In the genomic region with DNA sequence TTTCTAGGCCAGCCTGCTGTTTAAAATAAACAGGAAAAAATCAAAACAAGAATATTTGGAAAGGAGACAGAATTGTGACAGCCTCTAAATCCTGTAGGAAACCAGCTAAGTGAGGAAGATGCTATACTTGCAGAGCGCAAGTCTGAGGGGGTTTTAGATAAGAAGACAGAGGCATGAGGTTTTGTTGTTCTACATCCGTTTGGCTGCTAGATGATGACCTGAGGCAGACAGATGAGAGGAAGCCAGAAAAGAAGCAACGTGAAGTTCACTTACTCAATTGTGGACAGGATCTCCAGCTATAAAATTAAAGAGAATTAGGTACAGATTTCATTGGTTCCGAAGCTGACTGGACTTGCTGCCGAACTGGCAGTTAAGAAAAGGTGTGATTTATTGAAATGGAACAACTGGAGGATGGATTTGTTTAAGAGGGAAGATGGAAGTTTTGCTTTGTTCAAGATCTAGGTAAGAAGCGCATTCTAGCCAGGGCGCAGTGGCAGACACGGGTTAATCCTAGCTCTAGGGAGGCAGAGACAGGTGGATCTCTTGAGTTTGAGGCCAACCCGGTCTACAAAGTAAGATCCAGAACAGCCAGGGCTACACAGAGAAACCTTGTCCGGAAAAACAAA, we compare ENCODE assay signal across 8 mouse cellular contexts. TPM values are rescaled to one million over a fixed set of nuclear protein-coding genes. Genes with fewer than 3 reads are reported as not detected.
DNase-seq lines count a peak whose midpoint lies in the region; ATAC-seq and TF ChIP-seq lines count a peak whose summit lies in the region.

No protein-coding gene starts in this region.

- TF ChIP-seq CTCF in thymus, adult 2 months (IDR thresholded peaks at IDR 0.05; ENCODE audit: borderline replicate concordance, control insufficient read depth, extremely low read depth, insufficient read depth, low read length, poor library complexity): no peak

- H3K4me3 ChIP-seq in thymus, adult 2 months (ENCODE audit: control insufficient read depth, insufficient read depth, low read length): peak overlapping the region; percentile 82
- peak overlapping the region; percentile 76 for H3K4me3 ChIP-seq in limb, embryonic 14.5 days (replicated peaks; ENCODE audit: low read length)

- H3K27ac ChIP-seq in thymus, adult 2 months (ENCODE audit: control insufficient read depth, insufficient read depth, low read length): no peak overlapping the region
- no peak overlapping the region for H3K27ac ChIP-seq in limb, embryonic 14.5 days (replicated peaks; ENCODE audit: low read depth, low read length)

- H3K4me1 ChIP-seq in thymus, adult 2 months (replicated peaks; ENCODE audit: control insufficient read depth, insufficient read depth, low read length): peaks cover 17% of the 10 kb centered on the region
- peaks cover 14% of the 10 kb centered on the region for H3K4me1 ChIP-seq in limb, embryonic 14.5 days (ENCODE audit: control insufficient read depth, insufficient read depth, low read length)

- no peak for TF ChIP-seq POLR2A in thymus, adult 2 months (IDR thresholded peaks at IDR 0.05; ENCODE audit: control insufficient read depth, extremely low read depth, insufficient read depth, low read length, poor library complexity)
- TF ChIP-seq POLR2A in limb, embryonic 14.5 days (IDR thresholded peaks at IDR 0.05; ENCODE audit: borderline replicate concordance, extremely low read depth, insufficient read depth, insufficient read length): no peak

- peak; percentile 12 for DNase-seq in cerebellum, adult 11-12 months
- no peak for DNase-seq in cerebellum, adult 8-10 months
- DNase-seq in thymus, adult 2 months: peak; percentile 16
- no peak for DNase-seq in thymus, adult 18-20 months
- no peak for DNase-seq in limb, embryonic 14.5 days (ENCODE audit: low spot score)
- DNase-seq in splenic B cell, adult 2 months (ENCODE audit: low read depth, low spot score): peak; percentile 8
- DNase-seq in adrenal gland, postnatal 10 days: no peak
- no peak for DNase-seq in layer of hippocampus, adult 8-10 months (ENCODE audit: low spot score in 2 of 2)

- 5% methylated on average over 10 of the region's 10 CpGs for WGBS in thymus, adult 2 months
- 19% methylated on average over 10 of the region's 10 CpGs for WGBS in limb, embryonic 14.5 days

- H3K27me3 ChIP-seq in thymus, adult 2 months (ENCODE audit: control insufficient read depth, insufficient read depth, low read length): no peaks in the 10 kb centered on the region
- H3K27me3 ChIP-seq in limb, embryonic 14.5 days (ENCODE audit: control insufficient read depth, insufficient read depth, low read length): no peaks in the 10 kb centered on the region
- no peaks in the 10 kb centered on the region for H3K27me3 ChIP-seq in splenic B cell, adult 2 months (ENCODE audit: control insufficient read depth, insufficient read depth, low read length, poor library complexity, severe bottlenecking)

- H3K9ac ChIP-seq in limb, embryonic 14.5 days (ENCODE audit: low read depth, low read length, severe bottlenecking): peak overlapping the region; percentile 74

- peak overlapping the region; percentile 73 for H3K4me2 ChIP-seq in limb, embryonic 14.5 days (replicated peaks; ENCODE audit: low read depth, low read length, severe bottlenecking)

- no peak for ATAC-seq in limb, embryonic 14.5 days (ENCODE audit: low FRiP score, low read depth)

- no peaks in the 10 kb centered on the region for H3K9me3 ChIP-seq in limb, embryonic 14.5 days (ENCODE audit: control insufficient read depth, low read length)

- H3K36me3 ChIP-seq in thymus, adult 2 months (ENCODE audit: control insufficient read depth, insufficient read depth, low read length): peaks cover 12% of the 10 kb centered on the region
- peaks cover 29% of the 10 kb centered on the region for H3K36me3 ChIP-seq in limb, embryonic 14.5 days (ENCODE audit: control insufficient read depth, insufficient read depth, low read length)
- H3K36me3 ChIP-seq in splenic B cell, adult 2 months (ENCODE audit: control insufficient read depth, insufficient read depth, low read length, poor library complexity, severe bottlenecking): no peaks in the 10 kb centered on the region; the same call in 1 of the 2 replicates

RNA-seq across cellular contexts. Expression of gene Xpc, which starts 0.8 kb away (rescaled TPM):
- polyA plus RNA-seq in thymus, adult 2 months (2012; rRNA removed): 18.0 and 18.7 TPM in 2 replicates
- 10.1 and 11.6 TPM in 2 replicates for polyA plus RNA-seq in limb, embryonic 14.5 days (2012; rRNA removed)
- polyA plus RNA-seq in limb, embryonic 14.5 days (2014; fragmentation: Nextera tagmentation; extraction: Ambion mirVana): 14.2 and 16.7 TPM in 2 replicates
- 10 to 100 TPM; 12.1 to 14.4 TPM for total RNA-seq in adrenal gland, postnatal 10 days (2021)
- total RNA-seq in layer of hippocampus, adult 8-10 months (2022): 10 to 100 TPM; 11.7 to 16.0 (median 13.7) TPM

RNA-seq across cellular contexts. Expression of gene Lsm3, which starts 0.9 kb away (rescaled TPM):
- polyA plus RNA-seq in thymus, adult 2 months (2012; rRNA removed): 38.0 and 46.1 TPM in 2 replicates
- 105 and 137 TPM in 2 replicates for polyA plus RNA-seq in limb, embryonic 14.5 days (2012; rRNA removed)
- 229 and 253 TPM in 2 replicates for polyA plus RNA-seq in limb, embryonic 14.5 days (2014; fragmentation: Nextera tagmentation; extraction: Ambion mirVana)
- 10 to 100 TPM; 46.1 to 54.1 TPM for total RNA-seq in adrenal gland, postnatal 10 days (2021)
- total RNA-seq in layer of hippocampus, adult 8-10 months (2022): 10 to 100 TPM; 32.4 to 35.7 (median 32.9) TPM

RNA-seq across cellular contexts. Expression of gene Tmem43, which starts 41.3 kb away (rescaled TPM):
- polyA plus RNA-seq in thymus, adult 2 months (2012; rRNA removed): 71.0 and 71.1 TPM in 2 replicates
- polyA plus RNA-seq in limb, embryonic 14.5 days (2012; rRNA removed): 60.3 and 70.0 TPM in 2 replicates
- polyA plus RNA-seq in limb, embryonic 14.5 days (2014; fragmentation: Nextera tagmentation; extraction: Ambion mirVana): 64.8 and 65.7 TPM in 2 replicates
- 10 to 100 TPM; 25.6 to 35.3 TPM for total RNA-seq in adrenal gland, postnatal 10 days (2021)
- 10 to 100 TPM; 31.1 to 35.9 (median 34.1) TPM for total RNA-seq in layer of hippocampus, adult 8-10 months (2022)

RNA-seq across cellular contexts. Expression of gene Chchd4, which starts 41.5 kb away (rescaled TPM):
- polyA plus RNA-seq in thymus, adult 2 months (2012; rRNA removed): 4.7 and 5.1 TPM in 2 replicates
- polyA plus RNA-seq in limb, embryonic 14.5 days (2012; rRNA removed): 8.2 and 9.3 TPM in 2 replicates
- 22.0 and 23.4 TPM in 2 replicates for polyA plus RNA-seq in limb, embryonic 14.5 days (2014; fragmentation: Nextera tagmentation; extraction: Ambion mirVana)
- total RNA-seq in adrenal gland, postnatal 10 days (2021): 10 to 100 TPM; 15.7 to 16.4 TPM
- 10 to 100 TPM; 20.7 to 23.4 (median 22.2) TPM for total RNA-seq in layer of hippocampus, adult 8-10 months (2022)

Comparison
In these comparisons a context has a peak if more than half of its experiments do, and no peak if none do; other contexts are left out.
1. DNase-seq: peak in cerebellum, adult 11-12 months (single experiment), thymus, adult 2 months (single experiment) and splenic B cell, adult 2 months (single experiment); none in cerebellum, adult 8-10 months (single experiment), thymus, adult 18-20 months (0 of 2), limb, embryonic 14.5 days (single experiment), adrenal gland, postnatal 10 days (single experiment) and layer of hippocampus, adult 8-10 months (0 of 2).